In genomic region chr16:18413032-18413816, GRCm38 (mm10) we compare ENCODE assay signal across 14 mouse cellular contexts. TPM values are rescaled to one million over a fixed set of nuclear protein-coding genes. Genes with fewer than 3 reads are reported as not detected.
DNase-seq lines count a peak whose midpoint lies in the region; ATAC-seq and TF ChIP-seq lines count a peak whose summit lies in the region.
"Had no signal": no experiment of that assay in that cellular context is flagged by ENCODE, and none has a peak within 500 bp of the region (broad histone marks: within the 10 kb centered on the region; RNA-seq: fewer than 3 reads in every experiment).

No protein-coding gene starts in this region.

- peak overlapping the region; percentile 76 for H3K27ac ChIP-seq in heart, adult 2 months
- H3K27ac ChIP-seq in heart, embryonic 10.5 days: no peak overlapping the region
- H3K27ac ChIP-seq in neural tube, embryonic 13.5 days (replicated peaks): 0 out of 2 replicates have a peak overlapping the region, but pooled peaks have one; percentile 13
- no peak overlapping the region for H3K27ac ChIP-seq in neural tube, embryonic 15.5 days (replicated peaks)
- no peak overlapping the region for H3K27ac ChIP-seq in forebrain, embryonic 10.5 days
- H3K27ac ChIP-seq: hindbrain, embryonic 15.5 days had no signal

- 76% methylated on average over 7 of the region's 7 CpGs for WGBS in heart, adult 2 months
- 88% methylated on average over 7 of the region's 7 CpGs for WGBS in heart, embryonic 10.5 days
- 90% methylated on average over 7 of the region's 7 CpGs for whole genome bisulfite sequencing in neural tube, embryonic 13.5 days
- 89% methylated on average over 7 of the region's 7 CpGs for WGBS in neural tube, embryonic 15.5 days
- WGBS in forebrain, embryonic 10.5 days: 89% methylated on average over 7 of the region's 7 CpGs

- H3K9me3 ChIP-seq in heart, embryonic 10.5 days: no peaks in the 10 kb centered on the region
- H3K9me3 ChIP-seq in neural tube, embryonic 13.5 days: no peaks in the 10 kb centered on the region
- H3K9me3 ChIP-seq in neural tube, embryonic 15.5 days (replicated peaks): no peaks in the 10 kb centered on the region
- no peaks in the 10 kb centered on the region for H3K9me3 ChIP-seq in forebrain, embryonic 10.5 days
- H3K9me3 ChIP-seq: hindbrain, embryonic 15.5 days had no signal

- DNase-seq in heart, adult 2 months: peak in 1 of 2 experiments; percentile 42
- DNase-seq in heart, embryonic 10.5 days (ENCODE audit: low spot score): no peak
- DNase-seq in left cerebral cortex, adult 9 months (ENCODE audit: low spot score in 2 of 2): no peak
- no peak for DNase-seq in forebrain, embryonic 10.5 days (ENCODE audit: extremely low spot score, low spot score)
- DNase-seq: adrenal gland, adult 2 months; cerebellum, adult 11-12 months; left cerebral cortex, postnatal 4 days had no signal

- H3K36me3 ChIP-seq in heart, adult 2 months (ENCODE audit: control insufficient read depth, insufficient read depth, low read length): peaks cover 11% of the 10 kb centered on the region
- peaks cover 70% of the 10 kb centered on the region for H3K36me3 ChIP-seq in heart, embryonic 10.5 days
- peaks cover 43% of the 10 kb centered on the region for H3K36me3 ChIP-seq in neural tube, embryonic 13.5 days
- peaks cover 23% of the 10 kb centered on the region for H3K36me3 ChIP-seq in neural tube, embryonic 15.5 days
- H3K36me3 ChIP-seq in forebrain, embryonic 10.5 days (replicated peaks): peaks cover 77% of the 10 kb centered on the region

- TF ChIP-seq POLR2A in heart, adult 2 months (IDR thresholded peaks at IDR 0.05; ENCODE audit: insufficient read depth, low read depth, low read length): no peak

- intact Hi-C loops in heart, adult 2 months (cut with DNase I): no loop called here

- no peak overlapping the region for H3K4me3 ChIP-seq in heart, adult 2 months
- H3K4me3 ChIP-seq in heart, embryonic 10.5 days: no peak overlapping the region
- no peak overlapping the region for H3K4me3 ChIP-seq in neural tube, embryonic 13.5 days
- no peak overlapping the region for H3K4me3 ChIP-seq in neural tube, embryonic 15.5 days (replicated peaks)
- H3K4me3 ChIP-seq in forebrain, embryonic 10.5 days: no peak overlapping the region
- H3K4me3 ChIP-seq: hindbrain, embryonic 15.5 days; myocyte had no signal

- no peaks in the 10 kb centered on the region for H3K27me3 ChIP-seq in heart, adult 2 months (ENCODE audit: control insufficient read depth, insufficient read depth, low read length)
- H3K27me3 ChIP-seq in heart, embryonic 10.5 days (ENCODE audit: insufficient read depth, poor library complexity, severe bottlenecking): no peaks in the 10 kb centered on the region
- no peaks in the 10 kb centered on the region for H3K27me3 ChIP-seq in neural tube, embryonic 13.5 days
- no peaks in the 10 kb centered on the region for H3K27me3 ChIP-seq in neural tube, embryonic 15.5 days (replicated peaks)
- no peaks in the 10 kb centered on the region for H3K27me3 ChIP-seq in forebrain, embryonic 10.5 days (ENCODE audit: poor library complexity, severe bottlenecking)
- H3K27me3 ChIP-seq: hindbrain, embryonic 15.5 days; Patski had no signal

- no peak for ATAC-seq in neural tube, embryonic 13.5 days (ENCODE audit: low read depth)
- ATAC-seq in neural tube, embryonic 15.5 days (ENCODE audit: low FRiP score): no peak
- ATAC-seq in common myeloid progenitor, adult 5-6 weeks (replicated peaks; ENCODE audit: low read depth, poor library complexity, severe bottlenecking): peak; percentile 50
- peak; percentile 47 for ATAC-seq in monocyte, adult 5-6 weeks (replicated peaks; ENCODE audit: insufficient number of reproducible peaks, low FRiP score, low TSS enrichment, poor library complexity, severe bottlenecking)
- ATAC-seq: Patski had no signal

- TF ChIP-seq EP300 in heart, adult 2 months (IDR thresholded peaks at IDR 0.05; ENCODE audit: insufficient read depth, low read depth, low read length): no peak

- H3K79me2 ChIP-seq in heart, adult 2 months (replicated peaks; ENCODE audit: control insufficient read depth, insufficient read depth, low read length): no peaks in the 10 kb centered on the region

- H3K9ac ChIP-seq in heart, adult 2 months (ENCODE audit: low read depth, low read length): no peak overlapping the region
- no peak overlapping the region for H3K9ac ChIP-seq in neural tube, embryonic 13.5 days
- no peak overlapping the region for H3K9ac ChIP-seq in neural tube, embryonic 15.5 days (replicated peaks)
- H3K9ac ChIP-seq: hindbrain, embryonic 15.5 days had no signal

- no peak overlapping the region for H3K4me2 ChIP-seq in neural tube, embryonic 13.5 days
- H3K4me2 ChIP-seq in neural tube, embryonic 15.5 days: no peak overlapping the region
- H3K4me2 ChIP-seq: hindbrain, embryonic 15.5 days had no signal

- peaks cover 23% of the 10 kb centered on the region for H3K4me1 ChIP-seq in heart, adult 2 months (ENCODE audit: control insufficient read depth, insufficient read depth, low read length)
- H3K4me1 ChIP-seq in heart, embryonic 10.5 days: peaks cover 37% of the 10 kb centered on the region
- peaks cover 50% of the 10 kb centered on the region for H3K4me1 ChIP-seq in neural tube, embryonic 13.5 days (replicated peaks)
- peaks cover 26% of the 10 kb centered on the region for H3K4me1 ChIP-seq in neural tube, embryonic 15.5 days
- peaks cover 33% of the 10 kb centered on the region for H3K4me1 ChIP-seq in forebrain, embryonic 10.5 days

- no peak for TF ChIP-seq CTCF in heart, adult 2 months (IDR thresholded peaks at IDR 0.05)

RNA-seq across cellular contexts. Expression of gene Txnrd2, which starts 13.0 kb away (rescaled TPM):
- total RNA-seq in heart, adult 2 months (2021): 10 to 100 TPM; 37.6 to 39.7 TPM
- 35.1 and 36.1 TPM in 2 replicates for polyA plus RNA-seq in heart, adult 2 months (2012; rRNA removed)
- 40.1 and 47.7 TPM in 2 replicates for polyA plus RNA-seq in heart, embryonic 10.5 days (2016; fragmentation: Nextera tagmentation; extraction: Ambion mirVana)
- polyA plus RNA-seq in neural tube, embryonic 13.5 days (2015; fragmentation: Nextera tagmentation; extraction: Ambion mirVana): 20.3 and 22.8 TPM in 2 replicates
- 28.3 and 30.9 TPM in 2 replicates for polyA plus RNA-seq in neural tube, embryonic 15.5 days (2015; fragmentation: Nextera tagmentation; extraction: Ambion mirVana)
- total RNA-seq in common myeloid progenitor, adult 5-6 weeks (2017): 50.3 and 66.4 TPM in 2 replicates
- total RNA-seq in monocyte, adult 5-6 weeks (2017): 9.3 to 21.9 TPM (median 18.1 TPM) in 3 replicates
- 31.6 and 35.1 TPM in 2 replicates for polyA plus RNA-seq in forebrain, embryonic 10.5 days (2016; fragmentation: Nextera tagmentation; extraction: Ambion mirVana)

RNA-seq across cellular contexts. Expression of gene Comt, which starts 13.4 kb away (rescaled TPM):
- 100 to 1,000 TPM; 139 to 150 TPM for total RNA-seq in heart, adult 2 months (2021)
- 208 and 236 TPM in 2 replicates for polyA plus RNA-seq in heart, adult 2 months (2012; rRNA removed)
- polyA plus RNA-seq in heart, embryonic 10.5 days (2016; fragmentation: Nextera tagmentation; extraction: Ambion mirVana): 83.5 and 102 TPM in 2 replicates
- 86.4 and 93.2 TPM in 2 replicates for polyA plus RNA-seq in neural tube, embryonic 13.5 days (2015; fragmentation: Nextera tagmentation; extraction: Ambion mirVana)
- polyA plus RNA-seq in neural tube, embryonic 15.5 days (2015; fragmentation: Nextera tagmentation; extraction: Ambion mirVana): 117 and 128 TPM in 2 replicates
- total RNA-seq in common myeloid progenitor, adult 5-6 weeks (2017): 38.2 and 44.2 TPM in 2 replicates
- 11.3 to 19.0 TPM (median 15.8 TPM) in 3 replicates for total RNA-seq in monocyte, adult 5-6 weeks (2017)
- 58.1 and 60.1 TPM in 2 replicates for polyA plus RNA-seq in forebrain, embryonic 10.5 days (2016; fragmentation: Nextera tagmentation; extraction: Ambion mirVana)

Comparison
In these comparisons a context has a peak if more than half of its experiments do, and no peak if none do; other contexts are left out.
1. H3K27ac ChIP-seq: peak in heart, adult 2 months (single experiment) and neural tube, embryonic 13.5 days (single experiment); none in heart, embryonic 10.5 days (single experiment), neural tube, embryonic 15.5 days (single experiment) and forebrain, embryonic 10.5 days (single experiment).
2. ATAC-seq: peak in common myeloid progenitor, adult 5-6 weeks (single experiment) and monocyte, adult 5-6 weeks (single experiment); none in neural tube, embryonic 13.5 days (single experiment) and neural tube, embryonic 15.5 days (single experiment).